Mouse (Mus musculus): Measurements from ENCODE around the gene DXBay18. TPM values are rescaled to one million over a fixed set of nuclear protein-coding genes. Genes with fewer than 3 reads are reported as not detected.
"Not testable (repeated sequence)": the region's sequence is repeated elsewhere in the genome, so short reads cannot be mapped to it uniquely, and the experiment has no call there.

Gene DXBay18
- total RNA-seq (2021) = not detected in 2 replicates
- long read RNA-seq = 0 reads

GRCm38 (mm10) chrX:73149350-73149749 lies at the start of gene DXBay18:
TSS of gene DXBay18 (minus strand) at chrX:73149450.
- not testable (repeated sequence) for DNase-seq

GRCm38 (mm10) chrX:73191934-73192333 lies 42.7 kb upstream of the DXBay18 start, which contains the start of gene Xlr3b:
TSS of gene Xlr3b (plus strand) at chrX:73192207.
- peak; percentile 10 for DNase-seq

GRCm38 (mm10) chrX:73176889-73177288 lies 27.6 kb upstream of the DXBay18 start, which contains the start of gene Spin2d:
TSS of gene Spin2d (minus strand) at chrX:73176989.
- DNase-seq = not testable (repeated sequence)

GRCm38 (mm10) chrX:73148496-73148895 lies 754 bp downstream of the DXBay18 start, which contains the start of gene Xlr5b:
TSS of gene Xlr5b (plus strand) at chrX:73148796.
- not testable (repeated sequence) for DNase-seq

GRCm38 (mm10) chrX:73143218-73143618 lies 6.0 kb downstream of the DXBay18 start:
- DNase-seq = not testable (repeated sequence)

- not testable (repeated sequence) for DNase-seq
Measured at GRCm38 (mm10) chrX:73122859-73123829, 26.1 kb downstream of the DXBay18 start.

- not testable (repeated sequence) for DNase-seq
Measured at GRCm38 (mm10) chrX:73116747-73117146, 32.5 kb downstream of the DXBay18 start, which contains the start of gene Gm14685. TSS of gene Gm14685 (plus strand) at chrX:73117047.

- not testable (repeated sequence) for DNase-seq
Measured at GRCm38 (mm10) chrX:73096941-73097508, 52.2 kb downstream of the DXBay18 start, which contains the start of gene Xlr3a. TSS of gene Xlr3a (minus strand) at chrX:73097095.

Other genes starting within 250 kb of the DXBay18 start
- 50.9 and 54.4 TPM in 2 replicates for gene Cetn2, start 231.0 kb downstream of the DXBay18 start, total RNA-seq (2021)
- 78.9 and 93.2 TPM in 2 replicates for gene Nsdhl, start 230.9 kb downstream of the DXBay18 start, total RNA-seq (2021)
- gene Zfp185, start 162.1 kb downstream of the DXBay18 start, total RNA-seq (2021) = 1.6 and 1.8 TPM in 2 replicates
- 0.38 and 0.43 TPM in 2 replicates for gene Pnma5, start 112.3 kb downstream of the DXBay18 start, total RNA-seq (2021)
- 0.29 and 0.36 TPM in 2 replicates for gene Pnma3, start 84.7 kb downstream of the DXBay18 start, total RNA-seq (2021)
- 1.3 TPM in 1 of 2 replicates, not detected in the other for gene Xlr4a, start 67.0 kb downstream of the DXBay18 start, total RNA-seq (2021)
- 1.4 and 2.2 TPM in 2 replicates for gene Xlr3a, start 52.4 kb downstream of the DXBay18 start, total RNA-seq (2021)
- gene Gm14685, start 32.4 kb downstream of the DXBay18 start, total RNA-seq (2021) = 0.18 TPM in 1 of 2 replicates, not detected in the other
- gene Xlr5b, start 654 bp downstream of the DXBay18 start, total RNA-seq (2021) = not detected in 2 replicates
- gene Spin2d, start 27.5 kb upstream of the DXBay18 start, total RNA-seq (2021) = not detected in 2 replicates
- 4.1 and 5.9 TPM in 2 replicates for gene Xlr3b, start 42.8 kb upstream of the DXBay18 start, total RNA-seq (2021)
- not detected in 2 replicates for gene Xlr4b, start 64.9 kb upstream of the DXBay18 start, total RNA-seq (2021)
- 9.4 and 11.7 TPM in 2 replicates for gene F8a, start 78.8 kb upstream of the DXBay18 start, total RNA-seq (2021)
- not detected in 2 replicates for gene Xlr4c, start 93.7 kb upstream of the DXBay18 start, total RNA-seq (2021)
- 0.21 TPM in 1 of 2 replicates, not detected in the other for gene Xlr3c, start 115.9 kb upstream of the DXBay18 start, total RNA-seq (2021)
- gene Xlr5a, start 143.5 kb upstream of the DXBay18 start, total RNA-seq (2021) = 0.24 TPM in 1 of 2 replicates, not detected in the other
- not detected in 2 replicates for gene Xlr5c, start 143.5 kb upstream of the DXBay18 start, total RNA-seq (2021)
- not detected in 2 replicates for gene Gm45015, start 187.4 kb upstream of the DXBay18 start, total RNA-seq (2021)
- gene Zfp275, start 193.2 kb upstream of the DXBay18 start, total RNA-seq (2021) = 23.0 and 27.0 TPM in 2 replicates
- not detected in 2 replicates for gene Gm18336, start 249.3 kb upstream of the DXBay18 start, total RNA-seq (2021)

Measured in adrenal gland, postnatal 25 days (tissue).